Mouse (Mus musculus) neural tube, embryonic 11.5 days (tissue): ENCODE measurements around the gene Slc7a1. TPM values are rescaled to one million over a fixed set of nuclear protein-coding genes. Genes with fewer than 3 reads are reported as not detected.

Experiments used
- ATAC-seq: fragments of 200-750 bp; cut with Nextera tagmentation; 2 replicates; pipeline ENCODE4 v1.8.0; 2017; ENCODE audit warnings: moderate number of reproducible peaks, mild to moderate bottlenecking, moderate TSS enrichment, moderate library complexity; ENCODE audit not compliant: insufficient read depth, low FRiP score, low TSS enrichment
- DNase-seq: peaks from one replicate; pipeline ENCODE4 v3.0.0-alpha.2; 2015; ENCODE audit warnings: low spot score
- H3K27ac ChIP-seq: fragments of 300-500 bp; sonication (generic); 2 replicates; pipeline ENCODE4 v1.5.1; 2014; ENCODE audit warnings: low read depth, mild to moderate bottlenecking, low read length
- H3K27me3 ChIP-seq: fragments of 300-500 bp; sonication (generic); 2 replicates; pipeline ENCODE4 v1.6.1; 2014; ENCODE audit warnings: mild to moderate bottlenecking, low read length, mixed read lengths; ENCODE audit not compliant: control insufficient read depth, insufficient read depth
- H3K36me3 ChIP-seq: fragments of 300-500 bp; sonication (generic); 2 replicates; pipeline ENCODE4 v1.6.1; 2014; ENCODE audit warnings: mild to moderate bottlenecking, low read length, moderate library complexity, mixed read lengths; ENCODE audit not compliant: control insufficient read depth, insufficient read depth
- H3K4me1 ChIP-seq: fragments of 300-500 bp; sonication (generic); 2 replicates; pipeline ENCODE4 v1.6.1; 2014; ENCODE audit warnings: low read length, mixed read lengths; ENCODE audit not compliant: control insufficient read depth, insufficient read depth
- H3K4me2 ChIP-seq: fragments of 300-500 bp; sonication (generic); 2 replicates; pipeline ENCODE4 v1.6.1; 2014; ENCODE audit warnings: low read depth, mild to moderate bottlenecking, moderate library complexity
- H3K4me3 ChIP-seq: fragments of 300-500 bp; sonication (generic); 2 replicates; pipeline ENCODE4 v1.5.1; 2014; ENCODE audit warnings: low read depth, low read length
- H3K9ac ChIP-seq: fragments of 300-500 bp; sonication (generic); 2 replicates; pipeline ENCODE4 v1.6.1; 2014; ENCODE audit warnings: mild to moderate bottlenecking, low read length
- H3K9me3 ChIP-seq: fragments of 300-500 bp; sonication (generic); 2 replicates; pipeline ENCODE4 v1.6.1; 2016; ENCODE audit warnings: low read length; ENCODE audit not compliant: control insufficient read depth
- WGBS: fragments of 180-500 bp; shearing (Covaris S2); extraction: QIAGEN DNeasy Blood & Tissue Kit; methylation state at CpG from one replicate; pipeline ENCODE4 v1.1.7; 2014; 5-methylcytosine and 5-hydroxymethylcytosine counted together
- polyA plus RNA-seq: library from polyadenylated mRNA; unstranded; fragments of >200 nt; fragmentation: Nextera tagmentation; extraction: Ambion mirVana; gene quantifications from 2 replicates; pipeline ENCODE4 v1.2.1, GENCODE M21; 2014

Gene Slc7a1
- polyA plus RNA-seq, 1 experiment from 2014 or later: 27.1 TPM

GRCm38 (mm10) chr5:148282093-148282492 lies 117.6 kb downstream of the Slc7a1 start:
- no peaks in the 10 kb centered on the region for H3K9me3 ChIP-seq
- WGBS: 85% methylated on average over 6 of the region's 6 CpGs
- no peaks in the 10 kb centered on the region for H3K4me1 ChIP-seq

GRCm38 (mm10) chr5:148280321-148280720 lies 119.4 kb downstream of the Slc7a1 start:
- ATAC-seq: no peak
- Histone ChIP-seq H3K9ac (no peak overlapping the region), H3K36me3 (no peaks in the 10 kb centered on the region), H3K4me3 (no peak overlapping the region), H3K4me2 (no peak overlapping the region), H3K9me3 (no peaks in the 10 kb centered on the region), H3K27me3 (no peaks in the 10 kb centered on the region), H3K4me1 (no peaks in the 10 kb centered on the region), H3K27ac (no peak overlapping the region)
- 86% methylated on average over 5 of the region's 5 CpGs for WGBS
- no peak for DNase-seq

More at GRCm38 (mm10) chr5:148282093-148282492, 117.6 kb downstream of the Slc7a1 start:
- no peak overlapping the region for H3K27ac ChIP-seq
- H3K36me3 ChIP-seq: no peaks in the 10 kb centered on the region
- H3K4me3 ChIP-seq: no peak overlapping the region
- H3K27me3 ChIP-seq: no peaks in the 10 kb centered on the region
- H3K9ac ChIP-seq: no peak overlapping the region
- ATAC-seq: no peak
- no peak overlapping the region for H3K4me2 ChIP-seq
- DNase-seq: no peak

GRCm38 (mm10) chr5:148278233-148278632 lies 121.5 kb downstream of the Slc7a1 start:
- ATAC-seq (no peak), DNase-seq (no peak)
- Histone ChIP-seq H3K27me3 (no peaks in the 10 kb centered on the region), H3K4me3 (no peak overlapping the region), H3K36me3 (no peaks in the 10 kb centered on the region), H3K4me2 (no peak overlapping the region), H3K4me1 (no peaks in the 10 kb centered on the region), H3K27ac (no peak overlapping the region), H3K9me3 (no peaks in the 10 kb centered on the region), H3K9ac (no peak overlapping the region)
- 88% methylated on average over 8 of the region's 8 CpGs for WGBS

Other genes starting within 250 kb of the Slc7a1 start
- gene Ubl3, start 152.9 kb upstream of the Slc7a1 start, polyA plus RNA-seq: 83.3 and 83.6 TPM in 2 replicates